ENCODE assay signal across 8 mouse cellular contexts in the genomic region with DNA sequence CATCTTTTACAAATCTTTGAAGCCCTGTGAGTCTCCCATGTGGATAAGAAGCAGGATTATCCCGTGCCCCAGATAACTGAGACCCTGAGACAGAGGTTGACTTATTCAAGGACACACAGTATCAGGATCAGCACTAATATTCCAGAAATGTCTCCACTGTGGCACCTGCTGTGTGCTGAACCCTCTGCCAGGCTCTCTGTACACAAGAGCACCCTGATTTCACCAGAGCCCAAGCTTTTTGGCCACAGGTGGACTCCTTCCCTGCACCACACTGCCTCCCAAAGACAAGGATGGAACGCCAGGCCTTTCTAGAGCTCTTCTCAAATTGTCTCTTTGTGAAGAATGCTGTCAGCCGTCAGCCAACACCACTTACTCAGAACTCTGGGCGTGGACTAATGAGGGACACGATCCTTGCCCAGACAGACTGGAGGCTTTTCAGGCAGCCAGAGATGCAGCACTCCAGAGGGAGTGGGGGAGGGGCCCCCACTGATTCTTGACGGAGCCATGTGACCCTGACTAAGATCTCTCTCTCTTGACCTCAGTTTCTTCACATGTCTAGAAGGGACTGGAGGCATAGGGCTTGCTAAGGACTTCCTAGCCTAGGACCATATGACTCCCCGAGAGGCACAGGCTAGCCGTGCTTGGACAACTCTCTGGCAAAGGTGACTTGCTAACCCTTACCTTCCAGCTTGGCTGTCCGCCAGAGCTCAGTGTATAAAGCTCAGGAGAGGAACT.
DNase-seq lines count a peak whose midpoint lies in the region; ATAC-seq and TF ChIP-seq lines count a peak whose summit lies in the region.

No protein-coding gene starts in this region.

- H3K4me2 ChIP-seq in neural tube, embryonic 12.5 days (replicated peaks), result no peak overlapping the region
- H3K4me2 ChIP-seq in neural tube, embryonic 15.5 days, result no peak overlapping the region
- no peak overlapping the region for H3K4me2 ChIP-seq in intestine, embryonic 14.5 days (ENCODE audit: low read length)

- intact Hi-C loops in left cerebral cortex, adult 2 months (cut with DNase I), result no loop called here

- H3K9ac ChIP-seq in neural tube, embryonic 12.5 days, result no peak overlapping the region
- H3K9ac ChIP-seq in neural tube, embryonic 15.5 days (replicated peaks), result no peak overlapping the region
- no peak overlapping the region for H3K9ac ChIP-seq in intestine, embryonic 14.5 days (ENCODE audit: low read length)

- WGBS in neural tube, embryonic 12.5 days, result 47% methylated on average over 9 of the region's 9 CpGs
- WGBS in neural tube, embryonic 15.5 days, result 43% methylated on average over 9 of the region's 9 CpGs
- 22% methylated on average over 9 of the region's 9 CpGs for WGBS in intestine, embryonic 14.5 days

- H3K9me3 ChIP-seq in neural tube, embryonic 12.5 days, result no peaks in the 10 kb centered on the region
- no peaks in the 10 kb centered on the region for H3K9me3 ChIP-seq in neural tube, embryonic 15.5 days (replicated peaks)
- no peaks in the 10 kb centered on the region for H3K9me3 ChIP-seq in intestine, embryonic 14.5 days (ENCODE audit: control insufficient read depth, low read length)

- 0 out of 2 replicates have a peak, but pooled peaks have one; percentile 17 for ATAC-seq in neural tube, embryonic 12.5 days (ENCODE audit: low FRiP score, low read depth)
- ATAC-seq in neural tube, embryonic 15.5 days (ENCODE audit: low FRiP score), result no peak
- ATAC-seq in intestine, embryonic 14.5 days (replicated peaks; ENCODE audit: low FRiP score, low TSS enrichment, low read depth), result peak; percentile 48; the same call in 1 of the 2 replicates

- no peaks in the 10 kb centered on the region for H3K27me3 ChIP-seq in neural tube, embryonic 12.5 days (replicated peaks)
- H3K27me3 ChIP-seq in neural tube, embryonic 15.5 days (replicated peaks), result no peaks in the 10 kb centered on the region
- no peaks in the 10 kb centered on the region for H3K27me3 ChIP-seq in intestine, embryonic 14.5 days (replicated peaks; ENCODE audit: control insufficient read depth, insufficient read depth, low read length)

- H3K4me1 ChIP-seq in neural tube, embryonic 12.5 days, result no peaks in the 10 kb centered on the region
- H3K4me1 ChIP-seq in neural tube, embryonic 15.5 days, result peaks cover 15% of the 10 kb centered on the region
- peaks cover 36% of the 10 kb centered on the region for H3K4me1 ChIP-seq in intestine, embryonic 14.5 days (replicated peaks; ENCODE audit: control insufficient read depth, insufficient read depth, low read length)

- H3K27ac ChIP-seq in neural tube, embryonic 12.5 days, result no peak overlapping the region
- no peak overlapping the region for H3K27ac ChIP-seq in neural tube, embryonic 15.5 days (replicated peaks)
- no peak overlapping the region for H3K27ac ChIP-seq in intestine, embryonic 14.5 days (ENCODE audit: low read depth)
- no peak overlapping the region for H3K27ac ChIP-seq in left cerebral cortex, adult 2 months

- TF ChIP-seq CTCF in left cerebral cortex, adult 2 months (IDR thresholded peaks at IDR 0.05), result no peak

- no peaks in the 10 kb centered on the region for H3K36me3 ChIP-seq in neural tube, embryonic 12.5 days
- H3K36me3 ChIP-seq in neural tube, embryonic 15.5 days, result no peaks in the 10 kb centered on the region
- no peaks in the 10 kb centered on the region for H3K36me3 ChIP-seq in intestine, embryonic 14.5 days (ENCODE audit: control insufficient read depth, insufficient read depth, low read length)

- DNase-seq in gastrocnemius, postnatal 10 days, result peak; percentile 68
- no peak for DNase-seq in intestine, embryonic 14.5 days (ENCODE audit: low spot score)
- peak; percentile 68 to 90 for DNase-seq in lung, postnatal 4 days
- DNase-seq in cerebellum, adult 8-10 months, result no peak
- no peak for DNase-seq in left cerebral cortex, adult 2 months (ENCODE audit: extremely low spot score in 1 of 2, low spot score in 2 of 2)
- no peak for DNase-seq in spleen, postnatal 14 days (ENCODE audit: low spot score in 2 of 2)

- H3K4me3 ChIP-seq in neural tube, embryonic 12.5 days, result no peak overlapping the region
- H3K4me3 ChIP-seq in neural tube, embryonic 15.5 days (replicated peaks), result no peak overlapping the region
- H3K4me3 ChIP-seq in intestine, embryonic 14.5 days (ENCODE audit: low read depth, low read length), result no peak overlapping the region
- H3K4me3 ChIP-seq in left cerebral cortex, adult 2 months, result no peak overlapping the region

Comparison
In these comparisons a context has a peak if more than half of its experiments do, and no peak if none do; other contexts are left out.
1. DNase-seq: peak in gastrocnemius, postnatal 10 days (single experiment) and lung, postnatal 4 days (2 of 2); none in intestine, embryonic 14.5 days (single experiment), cerebellum, adult 8-10 months (single experiment), left cerebral cortex, adult 2 months (0 of 2) and spleen, postnatal 14 days (0 of 2).